Mouse (Mus musculus) heart, embryonic 12.5 days (tissue): ENCODE data around the gene Gm17428. TPM values are rescaled to one million over a fixed set of nuclear protein-coding genes. Genes with fewer than 3 reads are reported as not detected.

Experiments
- ATAC-seq: fragments of 200-750 bp; cut with Nextera tagmentation; 2 replicates; pipeline ENCODE4 v1.8.0; 2017; ENCODE audit warnings: moderate TSS enrichment, moderate library complexity; ENCODE audit not compliant: insufficient number of reproducible peaks, low FRiP score
- H3K27ac ChIP-seq: fragments of 300-500 bp; sonication (generic); 2 replicates; pipeline ENCODE4 v1.5.1; 2016; ENCODE audit warnings: mild to moderate bottlenecking, moderate library complexity; ENCODE audit not compliant: poor library complexity, severe bottlenecking
- H3K27me3 ChIP-seq: fragments of 300-500 bp; sonication (generic); replicated peaks from 2 replicates; pipeline ENCODE4 v1.6.1; 2016; ENCODE audit warnings: mild to moderate bottlenecking, moderate library complexity
- H3K36me3 ChIP-seq: fragments of 300-500 bp; sonication (generic); 2 replicates; pipeline ENCODE4 v1.6.1; 2016; ENCODE audit warnings: mild to moderate bottlenecking, moderate library complexity
- H3K4me1 ChIP-seq: fragments of 300-500 bp; sonication (generic); replicated peaks from 2 replicates; pipeline ENCODE4 v1.6.1; 2016; ENCODE audit warnings: mild to moderate bottlenecking
- H3K4me2 ChIP-seq: fragments of 300-500 bp; sonication (generic); 2 replicates; pipeline ENCODE4 v1.6.1; 2016; ENCODE audit warnings: mild to moderate bottlenecking, moderate library complexity
- H3K4me3 ChIP-seq: fragments of 300-500 bp; sonication (generic); 2 replicates; pipeline ENCODE4 v1.5.1; 2016; ENCODE audit warnings: mild to moderate bottlenecking
- H3K9ac ChIP-seq: fragments of 300-500 bp; sonication (generic); 2 replicates; pipeline ENCODE4 v1.6.1; 2016; ENCODE audit warnings: mild to moderate bottlenecking, moderate library complexity
- H3K9me3 ChIP-seq: fragments of 300-500 bp; sonication (generic); replicated peaks from 2 replicates; pipeline ENCODE4 v1.6.1; 2016; ENCODE audit warnings: mild to moderate bottlenecking, moderate library complexity
- WGBS: fragments of 180-500 bp; shearing (Covaris S2); methylation state at CpG from one replicate; pipeline ENCODE4 v1.1.7; 2016; 5-methylcytosine and 5-hydroxymethylcytosine counted together
- polyA plus RNA-seq: library from polyadenylated mRNA; unstranded; fragments of >200 nt; fragmentation: Nextera tagmentation; extraction: Ambion mirVana; gene quantifications from 2 replicates; pipeline ENCODE4 v1.2.1, GENCODE M21; 2016

Gm17428 gene
- polyA plus RNA-seq, 1 experiment from 2014 or later, result not detected

- 0 out of 2 replicates have a peak overlapping the region, but pooled peaks have one; percentile 21 for H3K9ac ChIP-seq
- H3K4me1 ChIP-seq, result peaks cover 77% of the 10 kb centered on the region
- H3K4me3 ChIP-seq, result no peak overlapping the region
- ATAC-seq, result no peak
- peaks cover 7% of the 10 kb centered on the region for H3K36me3 ChIP-seq
- 76% methylated on average over 6 of the region's 6 CpGs for WGBS
- peak overlapping the region; percentile 35; the same call in 1 of the 2 replicates for H3K27ac ChIP-seq
- peaks cover 18% of the 10 kb centered on the region; the same call in 1 of the 2 replicates for H3K27me3 ChIP-seq
- H3K4me2 ChIP-seq, result no peak overlapping the region
- peaks cover 4% of the 10 kb centered on the region; the same call in 1 of the 2 replicates for H3K9me3 ChIP-seq
Observed at GRCm38 (mm10) chr14:55000814-55001213, 24.1 kb downstream of the Gm17428 start.

- peaks cover 4% of the 10 kb centered on the region; the same call in 1 of the 2 replicates for H3K9me3 ChIP-seq
- H3K4me3 ChIP-seq, result no peak overlapping the region
- H3K4me2 ChIP-seq, result no peak overlapping the region
- H3K27me3 ChIP-seq, result peaks cover 13% of the 10 kb centered on the region; the same call in 1 of the 2 replicates
- WGBS, result 96% methylated on average over 2 of the region's 2 CpGs
- H3K4me1 ChIP-seq, result peaks cover 75% of the 10 kb centered on the region
- H3K9ac ChIP-seq, result no peak overlapping the region
- ATAC-seq, result no peak
- H3K36me3 ChIP-seq, result peaks cover 7% of the 10 kb centered on the region
- peak overlapping the region; percentile 35; the same call in 1 of the 2 replicates for H3K27ac ChIP-seq
Observed at GRCm38 (mm10) chr14:55001446-55001845, 24.7 kb downstream of the Gm17428 start.

- WGBS, result 26% methylated on average over 12 of the region's 12 CpGs
- Histone ChIP-seq H3K4me2 (peak overlapping the region; percentile 44), H3K9ac (peak overlapping the region; percentile 59; the same call in 1 of the 2 replicates), H3K27me3 (peaks cover 8% of the 10 kb centered on the region; the same call in 1 of the 2 replicates), H3K4me3 (0 out of 2 replicates have a peak overlapping the region, but pooled peaks have one; percentile 0), H3K36me3 (peaks cover 7% of the 10 kb centered on the region), H3K27ac (peak overlapping the region; percentile 99), H3K4me1 (peaks cover 76% of the 10 kb centered on the region), H3K9me3 (peaks cover 4% of the 10 kb centered on the region; the same call in 1 of the 2 replicates)
- ATAC-seq, result no peak
Observed at GRCm38 (mm10) chr14:55001938-55002686, 25.4 kb downstream of the Gm17428 start.

- H3K27ac ChIP-seq, result peak overlapping the region; percentile 99
- peak overlapping the region; percentile 59; the same call in 1 of the 2 replicates for H3K9ac ChIP-seq
- peaks cover 11% of the 10 kb centered on the region; the same call in 1 of the 2 replicates for H3K27me3 ChIP-seq
- 0 out of 2 replicates have a peak overlapping the region, but pooled peaks have one; percentile 0 for H3K4me3 ChIP-seq
- 29% methylated on average over 7 of the region's 7 CpGs for WGBS
- H3K36me3 ChIP-seq, result peaks cover 7% of the 10 kb centered on the region
- ATAC-seq, result no peak
- H3K4me2 ChIP-seq, result peak overlapping the region; percentile 44
- H3K4me1 ChIP-seq, result peaks cover 76% of the 10 kb centered on the region
- peaks cover 4% of the 10 kb centered on the region; the same call in 1 of the 2 replicates for H3K9me3 ChIP-seq
Observed at GRCm38 (mm10) chr14:55002687-55003120, 26.0 kb downstream of the Gm17428 start.

- Histone ChIP-seq H3K27me3 (peaks cover 6% of the 10 kb centered on the region), H3K4me2 (peak overlapping the region; percentile 56), H3K27ac (peak overlapping the region; percentile 99), H3K36me3 (peaks cover 7% of the 10 kb centered on the region), H3K9me3 (peaks cover 4% of the 10 kb centered on the region; the same call in 1 of the 2 replicates), H3K4me1 (peaks cover 72% of the 10 kb centered on the region), H3K4me3 (peak overlapping the region; percentile 14; the same call in 1 of the 2 replicates), H3K9ac (peak overlapping the region; percentile 72)
- 26% methylated on average over 18 of the region's 18 CpGs for WGBS
- peak; percentile 79 for ATAC-seq
Observed at GRCm38 (mm10) chr14:55003878-55004855, 27.4 kb downstream of the Gm17428 start.

- Histone ChIP-seq H3K4me1 (peaks cover 80% of the 10 kb centered on the region), H3K27ac (peak overlapping the region; percentile 99), H3K9me3 (peaks cover 4% of the 10 kb centered on the region; the same call in 1 of the 2 replicates), H3K9ac (no peak overlapping the region), H3K4me3 (no peak overlapping the region), H3K4me2 (peak overlapping the region; percentile 56), H3K36me3 (peaks cover 7% of the 10 kb centered on the region), H3K27me3 (peaks cover 6% of the 10 kb centered on the region)
- ATAC-seq, result no peak
- 33% methylated on average over 2 of the region's 2 CpGs for WGBS
Observed at GRCm38 (mm10) chr14:55005506-55005905, 28.8 kb downstream of the Gm17428 start.

- H3K4me1 ChIP-seq, result peaks cover 75% of the 10 kb centered on the region
- 84% methylated on average over 8 of the region's 8 CpGs for WGBS
- peak overlapping the region; percentile 99 for H3K27ac ChIP-seq
- H3K9ac ChIP-seq, result no peak overlapping the region
- H3K4me3 ChIP-seq, result no peak overlapping the region
- H3K27me3 ChIP-seq, result peaks cover 6% of the 10 kb centered on the region
- H3K4me2 ChIP-seq, result peak overlapping the region; percentile 56; the same call in 1 of the 2 replicates
- peaks cover 4% of the 10 kb centered on the region for H3K9me3 ChIP-seq
- H3K36me3 ChIP-seq, result peaks cover 6% of the 10 kb centered on the region
- ATAC-seq, result no peak
Observed at GRCm38 (mm10) chr14:55005967-55006366, 29.2 kb downstream of the Gm17428 start.

GRCm38 (mm10) chr14:55006541-55006940, 29.8 kb downstream of the Gm17428 start:
- H3K9ac ChIP-seq, result no peak overlapping the region
- peaks cover under 1% of the 10 kb centered on the region; the same call in 1 of the 2 replicates for H3K36me3 ChIP-seq
- 74% methylated on average over 3 of the region's 3 CpGs for WGBS
- peaks cover 3% of the 10 kb centered on the region for H3K9me3 ChIP-seq
- H3K27me3 ChIP-seq, result peaks cover 6% of the 10 kb centered on the region
- H3K4me3 ChIP-seq, result no peak overlapping the region
- no peak overlapping the region for H3K4me2 ChIP-seq
- H3K4me1 ChIP-seq, result peaks cover 72% of the 10 kb centered on the region
- H3K27ac ChIP-seq, result peak overlapping the region; percentile 18; the same call in 1 of the 2 replicates
- no peak for ATAC-seq

- Histone ChIP-seq H3K36me3 (no peaks in the 10 kb centered on the region), H3K4me3 (no peak overlapping the region), H3K9me3 (peaks cover 3% of the 10 kb centered on the region), H3K9ac (no peak overlapping the region; the same call in 1 of the 2 replicates), H3K4me1 (peaks cover 66% of the 10 kb centered on the region), H3K27ac (no peak overlapping the region), H3K27me3 (peaks cover 6% of the 10 kb centered on the region), H3K4me2 (no peak overlapping the region)
- ATAC-seq, result no peak
- WGBS, result 83% methylated on average over 9 of the region's 9 CpGs
Observed at GRCm38 (mm10) chr14:55007120-55007908, 30.6 kb downstream of the Gm17428 start.

GRCm38 (mm10) chr14:55008417-55008816, 31.7 kb downstream of the Gm17428 start:
- Histone ChIP-seq H3K36me3 (no peaks in the 10 kb centered on the region), H3K4me3 (no peak overlapping the region), H3K27me3 (peaks cover 6% of the 10 kb centered on the region), H3K4me2 (no peak overlapping the region), H3K27ac (peak overlapping the region; percentile 65), H3K9ac (no peak overlapping the region), H3K4me1 (peaks cover 55% of the 10 kb centered on the region), H3K9me3 (peaks cover 3% of the 10 kb centered on the region)
- 71% methylated on average over 8 of the region's 8 CpGs for WGBS
- ATAC-seq, result no peak
